Mouse (Mus musculus): ENCODE data around the gene Zfp978.
"Not testable (repeated sequence)": the region's sequence is repeated elsewhere in the genome, so short reads cannot be mapped to it uniquely, and the experiment has no call there.

Gene Zfp978

DNA sequence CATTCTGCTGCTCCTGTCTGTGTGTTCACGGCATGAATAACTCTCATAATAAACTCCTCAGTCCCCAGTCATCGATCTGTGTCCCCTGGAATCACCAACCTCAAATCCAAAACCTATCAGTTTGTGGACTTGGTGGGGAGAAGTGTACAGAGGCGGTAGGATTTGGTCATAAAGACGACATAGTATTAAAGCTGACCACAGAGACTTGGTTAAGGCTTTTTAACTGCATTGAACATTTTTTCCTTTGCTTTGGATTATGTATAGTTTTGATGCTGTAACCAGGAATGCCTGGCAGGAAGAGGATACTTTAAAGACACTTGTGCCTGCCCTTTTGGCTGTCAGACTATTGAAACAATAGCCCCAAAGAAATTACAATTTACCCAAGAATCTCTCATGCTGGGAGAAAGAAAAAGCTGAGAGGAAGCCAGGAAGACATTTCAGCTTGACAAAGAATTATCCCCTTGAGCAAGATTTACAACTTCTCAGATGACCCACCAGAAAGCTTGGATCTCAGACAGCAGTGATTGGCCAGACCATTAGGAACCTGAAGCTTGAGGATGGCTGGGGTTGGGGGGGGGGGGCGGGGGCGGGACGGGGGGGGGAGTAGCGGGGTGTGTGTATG, 56.2 kb downstream of the Zfp978 start:
- no peak for DNase-seq

DNA sequence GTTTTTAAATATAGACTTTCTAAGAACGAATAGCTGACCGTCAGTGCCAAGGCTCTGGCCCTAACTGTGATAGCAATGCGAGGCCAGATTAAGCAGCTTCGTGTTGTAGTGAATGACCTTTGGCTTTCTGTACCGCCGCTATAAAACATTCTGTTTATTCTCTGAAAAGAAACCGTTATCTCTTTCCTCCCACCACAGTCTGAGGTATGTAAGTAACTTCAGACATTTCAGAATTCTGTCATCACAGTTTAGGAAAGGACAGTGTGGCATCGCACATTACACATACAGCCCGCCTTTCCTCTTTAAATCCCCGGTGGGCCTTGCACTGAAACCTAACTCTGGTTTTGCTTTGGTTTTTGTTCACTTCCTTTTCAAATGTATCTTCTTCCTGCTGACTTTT, 56.8 kb downstream of the Zfp978 start:
- DNase-seq, result no peak

DNA sequence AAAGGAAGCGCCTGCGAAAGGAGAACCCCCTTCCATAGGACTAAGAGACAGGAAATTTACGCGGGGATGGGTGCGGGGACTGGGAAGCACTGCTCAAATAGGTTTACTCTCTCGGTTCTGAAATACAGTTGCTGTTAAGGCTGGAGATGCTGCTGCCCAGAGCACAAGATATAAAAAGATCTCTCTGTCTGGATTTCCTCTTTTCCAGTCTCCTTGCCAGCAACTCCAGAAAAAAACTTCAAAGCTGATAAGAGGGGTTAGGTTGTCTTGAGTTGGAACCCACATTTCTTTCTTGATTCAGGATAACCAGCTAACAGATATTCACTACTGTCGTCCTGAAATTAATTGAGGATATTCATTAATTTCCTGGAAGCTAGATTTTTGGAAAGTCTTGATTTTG, 57.2 kb downstream of the Zfp978 start:
- not testable (repeated sequence) for DNase-seq

DNA sequence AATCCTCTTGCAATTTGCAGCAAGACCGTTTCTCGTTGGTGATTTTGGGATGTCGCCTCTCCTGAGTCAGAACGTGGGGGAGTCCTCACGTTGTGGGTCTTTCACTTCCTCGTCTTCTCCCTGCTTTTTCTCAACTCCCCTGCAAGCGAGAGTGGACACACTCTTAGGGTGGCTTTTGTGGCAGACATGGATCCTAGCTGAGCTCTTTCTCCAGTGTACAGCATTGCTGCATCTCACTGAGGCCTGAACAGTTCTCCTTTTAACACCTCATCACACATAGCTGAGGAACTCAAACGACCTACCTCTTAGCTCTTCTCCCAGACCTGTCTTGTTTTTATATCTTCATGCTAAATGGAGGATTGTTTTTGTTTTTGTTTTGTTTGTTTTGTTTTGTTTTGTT, 58.1 kb downstream of the Zfp978 start:
- DNase-seq, result not testable (repeated sequence)

DNA sequence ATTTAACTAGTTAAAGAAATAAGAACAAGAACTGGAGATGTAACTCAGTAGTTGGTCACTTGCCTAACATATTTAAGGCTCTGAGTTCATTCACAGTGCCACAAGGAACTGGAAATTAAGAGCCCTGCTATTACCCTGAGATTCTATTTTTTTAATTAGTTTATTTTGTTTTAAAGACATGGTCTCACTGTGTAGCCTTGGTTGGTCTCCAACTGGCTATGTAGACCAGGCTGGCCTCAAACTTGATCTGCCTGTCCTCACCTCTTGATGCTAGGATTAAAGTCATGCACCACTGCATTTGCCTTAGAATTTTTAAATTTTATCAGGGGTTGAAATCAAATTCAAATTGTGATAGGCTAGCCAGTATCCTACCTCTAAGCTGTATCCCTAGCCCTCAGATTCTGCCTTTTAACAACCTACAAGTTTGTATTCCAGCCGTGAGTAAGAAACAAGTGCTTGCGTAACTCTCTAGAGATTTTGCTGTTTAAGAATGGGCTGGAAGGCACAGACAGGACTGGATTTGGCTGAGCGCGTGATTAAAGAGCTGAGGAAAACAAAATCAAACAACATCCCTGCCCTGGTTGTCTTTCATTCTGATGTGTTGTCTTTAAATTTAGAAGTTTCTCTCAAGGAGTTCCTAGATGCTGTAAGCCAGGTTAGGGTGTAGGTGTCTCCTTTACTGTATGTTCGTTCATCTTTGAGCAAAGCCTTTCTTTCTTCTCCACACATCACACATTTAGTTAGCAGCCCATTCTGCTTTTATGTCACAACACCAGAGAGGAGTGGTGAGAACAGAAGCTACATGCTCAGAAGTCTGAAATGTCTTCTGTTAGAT, 58.9 kb downstream of the Zfp978 start:
- not testable (repeated sequence) for DNase-seq

DNA sequence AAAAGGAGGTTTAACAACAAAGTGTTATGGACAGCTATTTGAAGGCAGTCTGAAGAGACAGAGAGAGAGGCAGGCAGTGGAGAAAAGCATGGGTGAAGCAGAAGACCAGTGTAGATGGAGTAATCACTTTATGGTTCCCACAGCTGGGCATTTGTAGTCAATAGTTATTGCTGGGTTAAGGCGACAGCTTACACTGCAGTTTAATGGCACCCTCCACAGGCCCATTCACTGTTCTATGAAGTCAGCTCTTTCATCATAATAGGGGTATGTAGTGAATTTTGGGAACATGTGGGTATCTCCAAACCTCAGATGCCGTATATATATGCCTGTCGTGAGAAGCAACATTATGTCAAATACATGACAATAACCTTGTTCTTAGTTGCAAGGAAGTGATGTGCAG, 59.7 kb downstream of the Zfp978 start:
- no peak for DNase-seq

DNA sequence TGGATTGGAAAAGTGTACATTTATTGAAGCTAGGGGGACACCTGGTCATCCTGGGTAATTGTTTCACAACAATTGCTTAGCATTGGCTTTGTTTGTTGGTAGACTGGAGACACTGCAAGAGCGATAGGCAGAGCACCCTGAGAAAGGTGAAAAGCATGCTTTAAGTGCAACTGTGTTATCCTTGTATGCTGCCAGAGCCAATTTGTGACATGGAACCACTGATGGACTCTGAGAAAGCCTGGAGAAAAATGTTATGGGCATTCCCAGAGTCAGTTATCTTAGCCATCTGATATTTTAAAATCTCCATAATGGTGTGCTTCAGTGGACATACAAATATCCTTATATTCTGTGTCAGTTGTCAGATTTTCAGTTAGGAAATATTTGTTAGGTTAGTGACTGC, 60.2 kb downstream of the Zfp978 start:
- DNase-seq, result not testable (repeated sequence)

DNA sequence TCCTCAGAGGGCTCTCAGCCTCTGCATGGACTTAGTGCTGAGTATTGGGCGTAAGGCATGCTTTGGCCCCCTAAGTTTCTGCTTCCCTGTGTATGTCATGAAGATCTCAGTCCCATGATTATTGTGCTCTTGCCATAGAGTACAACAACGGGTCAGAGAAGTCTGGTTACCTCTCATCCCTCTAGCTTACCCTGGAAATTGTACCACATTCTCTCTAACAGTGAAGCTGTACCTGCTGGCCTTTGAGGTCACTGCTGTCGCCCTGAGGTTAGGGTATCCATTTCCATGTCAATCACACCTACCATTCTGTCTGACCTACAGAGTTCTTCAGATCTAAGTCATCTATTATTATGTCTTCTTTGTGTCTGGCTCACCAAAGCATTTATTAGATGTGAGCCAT, 62.0 kb downstream of the Zfp978 start:
- DNase-seq, result no peak

DNA sequence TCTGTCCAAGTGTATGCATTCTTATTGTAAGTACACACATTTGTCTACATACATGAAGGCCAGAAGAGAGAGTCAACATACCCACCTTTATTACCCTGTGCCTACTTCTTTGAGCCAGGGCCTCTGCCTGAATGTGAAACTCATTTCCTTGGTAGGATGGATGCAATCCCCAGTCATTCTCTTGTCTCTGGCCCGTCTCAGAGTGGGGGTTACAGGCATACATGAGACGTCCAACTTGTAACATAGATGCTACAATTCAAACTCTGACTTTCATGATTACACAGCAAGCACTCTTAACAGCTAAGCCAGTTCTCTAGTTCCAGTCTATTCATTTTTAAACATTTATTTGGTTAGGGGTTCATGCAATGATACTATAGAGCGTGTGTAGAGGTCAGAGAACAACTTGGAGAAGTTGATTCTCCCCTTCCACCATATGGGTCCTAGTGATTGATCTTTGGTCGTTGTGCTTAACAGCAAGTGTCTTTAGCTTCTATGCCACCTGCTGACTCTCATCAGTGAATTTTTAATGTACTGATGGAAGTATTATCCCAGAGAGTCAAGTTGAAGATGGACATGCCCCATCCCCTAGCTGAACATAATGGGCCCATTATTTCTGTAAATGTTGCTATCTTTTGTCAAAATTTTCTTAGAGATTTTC, 62.7 kb downstream of the Zfp978 start:
- no peak for DNase-seq

DNA sequence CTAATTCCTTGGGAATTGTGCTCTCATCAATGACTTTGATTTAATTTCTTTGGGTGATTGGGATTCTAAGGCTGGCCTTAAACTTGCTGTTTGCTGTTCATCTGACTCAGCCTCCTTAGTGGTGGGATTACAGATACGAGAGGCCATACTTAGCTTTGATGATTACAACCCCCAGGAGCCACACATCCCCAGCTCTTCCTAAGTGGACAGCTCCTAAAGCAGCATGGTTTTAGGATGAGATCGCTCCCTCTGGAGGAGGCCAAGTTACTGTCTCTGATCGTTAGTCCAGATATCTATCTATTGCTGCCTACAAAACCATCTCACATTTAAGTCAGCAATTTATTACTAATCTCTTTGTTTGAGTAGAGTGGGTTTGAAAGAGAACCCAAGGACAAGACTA, 63.3 kb downstream of the Zfp978 start:
- not testable (repeated sequence) for DNase-seq

DNA sequence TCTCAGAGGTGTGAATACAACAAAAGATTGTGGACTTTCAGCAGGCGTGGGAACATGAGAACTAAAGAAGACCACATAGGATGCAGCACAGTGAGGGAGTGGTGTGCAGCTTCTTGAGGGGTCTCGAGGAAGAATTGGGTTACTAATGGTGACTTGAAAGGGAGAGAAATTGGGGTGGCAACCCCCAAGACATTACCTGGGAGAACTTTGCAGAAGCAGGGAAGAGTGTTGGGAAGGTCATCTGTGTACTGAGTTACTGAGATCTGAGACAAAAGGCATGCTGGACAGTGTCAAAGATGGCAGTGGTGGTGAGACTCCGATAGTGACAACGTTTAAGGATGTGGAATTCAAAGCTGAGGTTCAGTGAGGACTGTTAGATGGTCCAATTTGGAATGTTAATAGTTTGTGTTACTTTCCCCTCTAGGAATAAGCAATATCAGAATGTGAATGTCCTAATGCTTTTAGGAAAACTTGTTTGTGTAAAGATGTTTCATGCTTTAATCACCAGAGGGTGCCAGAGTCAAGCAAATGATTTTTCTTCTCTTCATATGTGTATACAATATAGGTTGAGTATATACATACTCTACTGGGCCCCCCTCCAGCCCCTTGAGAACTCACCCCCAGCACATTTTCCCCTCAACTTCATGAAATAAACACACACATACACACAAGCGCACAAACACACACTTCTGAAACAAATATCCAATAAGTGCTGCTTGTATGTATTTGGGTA, 64.7 kb downstream of the Zfp978 start:
- not testable (repeated sequence) for DNase-seq

DNA sequence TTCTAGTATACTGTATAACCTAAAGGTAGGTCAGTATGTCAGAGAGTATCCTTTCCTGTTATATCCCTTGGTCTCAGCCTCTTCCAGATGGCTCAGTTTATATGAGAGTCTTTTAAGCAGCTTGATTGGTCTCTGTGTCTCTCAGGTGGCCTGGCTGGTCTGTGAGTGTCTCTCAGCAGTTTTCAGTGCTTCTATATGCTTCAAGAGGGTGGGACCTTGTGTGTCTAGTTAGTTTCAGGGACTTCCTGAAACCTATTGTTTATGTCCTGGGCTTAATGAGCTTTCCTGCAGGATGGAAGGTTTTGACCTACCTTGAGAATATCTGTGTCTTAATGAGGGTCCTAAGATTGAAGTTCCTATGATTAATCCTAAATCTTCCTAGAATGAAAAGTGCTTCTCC, 69.5 kb downstream of the Zfp978 start:
- DNase-seq, result no peak

DNA sequence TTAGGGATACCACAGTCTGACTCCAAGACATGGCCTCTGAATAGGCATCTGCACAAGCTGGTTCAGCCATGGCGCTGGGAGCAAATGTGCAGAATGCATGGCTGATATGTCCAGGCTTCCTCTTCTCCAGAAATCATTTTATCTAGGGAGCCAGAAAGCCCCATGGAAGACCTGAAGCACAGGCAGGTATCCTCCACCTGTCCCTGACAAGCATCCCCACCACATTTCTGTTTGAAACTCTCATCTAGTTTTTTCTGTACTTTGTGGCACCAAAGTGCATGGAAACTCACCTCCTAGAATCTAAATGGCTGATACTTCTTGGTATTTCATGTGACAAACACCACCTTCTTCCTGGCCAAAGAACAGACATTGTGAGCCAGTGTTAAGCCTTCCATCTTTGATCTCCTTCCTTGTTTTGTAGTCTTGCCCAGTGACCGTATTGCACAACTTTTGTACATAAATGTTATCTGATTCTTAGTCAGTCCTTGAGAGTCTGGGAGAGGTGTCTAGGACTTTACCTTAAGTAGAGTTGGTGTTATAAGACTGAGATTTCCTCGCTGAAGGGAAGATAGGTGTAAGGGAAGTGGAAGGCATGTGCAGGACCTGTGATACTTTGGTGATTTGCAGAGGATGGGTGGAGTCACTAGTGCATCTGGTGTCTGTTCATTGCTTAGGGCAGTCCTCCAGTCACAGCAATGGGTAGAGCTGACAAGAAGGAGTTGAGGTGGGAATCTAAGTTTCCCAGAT, 70.8 kb downstream of the Zfp978 start:
- not testable (repeated sequence) for DNase-seq

DNA sequence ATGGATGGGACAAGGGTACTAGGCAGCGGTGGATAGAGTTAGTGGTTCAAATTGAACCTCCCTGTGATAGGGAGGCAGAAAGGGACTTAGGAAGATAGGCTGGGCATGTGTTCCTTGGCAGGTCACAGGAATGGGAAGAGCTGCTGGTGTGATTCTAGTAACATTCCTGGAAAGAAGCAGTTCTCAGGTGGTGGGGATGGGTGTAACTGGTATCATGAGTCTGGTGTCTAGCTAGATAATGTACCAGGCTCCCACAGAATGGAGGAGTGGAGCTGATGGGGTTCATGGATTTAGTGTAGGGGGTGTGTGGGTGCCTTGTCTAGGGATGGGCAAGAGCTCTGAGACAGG, 71.3 kb downstream of the Zfp978 start:
- DNase-seq, result no peak

DNA sequence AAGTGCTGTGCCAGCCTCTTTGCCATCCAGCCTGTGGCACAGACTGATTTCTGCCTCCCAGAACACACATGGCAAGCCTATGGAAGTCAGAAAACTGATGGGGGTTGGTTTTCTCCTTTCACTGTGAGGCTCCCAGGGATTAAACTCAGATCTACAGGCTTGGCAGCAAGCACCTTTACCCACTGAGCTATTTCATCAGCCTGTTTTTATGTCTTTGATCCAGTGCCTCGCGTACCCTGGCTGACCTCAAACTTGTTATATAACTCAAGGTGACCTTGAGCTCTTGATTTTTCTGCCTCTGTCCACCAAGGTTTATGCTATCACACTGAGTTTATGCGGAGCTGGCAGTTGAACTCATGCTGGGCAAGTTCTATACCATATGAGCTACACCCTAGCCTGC, 71.9 kb downstream of the Zfp978 start:
- DNase-seq, result no peak

DNA sequence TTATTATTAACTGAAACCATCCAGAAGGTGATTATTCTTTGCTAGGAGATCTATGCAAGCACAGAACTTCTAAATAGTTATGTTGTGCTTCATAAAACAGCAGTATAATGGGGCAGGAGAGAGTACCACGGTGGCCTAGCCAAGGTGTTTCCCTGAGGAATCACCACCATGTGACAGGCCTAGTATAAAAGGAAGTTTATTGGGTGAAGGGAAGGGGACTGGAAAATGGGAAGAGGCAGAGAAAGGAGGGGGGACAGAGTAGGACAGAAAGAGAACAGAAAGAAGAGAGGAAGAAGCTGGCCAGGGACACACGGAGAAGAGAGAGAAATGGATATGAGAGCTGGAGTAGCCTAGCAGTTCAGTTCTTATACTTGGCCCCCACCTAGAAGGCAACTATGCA, 72.8 kb downstream of the Zfp978 start:
- no peak for DNase-seq

Data from cerebellum, adult 9-11 months (tissue).